Mouse (Mus musculus) T-helper 17 cell (primary cell): Measurements from ENCODE around the gene Bahcc1.

Source experiments
- in situ Hi-C, 2 experiments: fragments of 300-600 bp; cut with MboI, MseI; formaldehyde crosslinking; loops; 1 replicate in 1 of 2; 2 replicates in 1 of 2; pipeline ENCODE4 v1.15.1; 2025; ENCODE audit warnings: high pct_unique_total_duplicates in 2 of 2

The Bahcc1 gene

GRCm38 (mm10) chr11:120228911-120229437 lies 3.8 kb upstream of the Bahcc1 start:
- in situ Hi-C loops = no loop called here

- in situ Hi-C loops = no loop called here
Observed at GRCm38 (mm10) chr11:120229861-120230751, 2.6 kb upstream of the Bahcc1 start.

- in situ Hi-C loops = no loop called here
Observed at GRCm38 (mm10) chr11:120230841-120231370, 1.8 kb upstream of the Bahcc1 start.

GRCm38 (mm10) chr11:120231379-120231778 lies 1.4 kb upstream of the Bahcc1 start:
- in situ Hi-C loops = no loop called here

- in situ Hi-C loops = no loop called here
Observed at GRCm38 (mm10) chr11:120233441-120234135, 841 bp downstream of the Bahcc1 start.

- in situ Hi-C loops = no loop called here
Observed at GRCm38 (mm10) chr11:120234136-120234775, 1.5 kb downstream of the Bahcc1 start.

GRCm38 (mm10) chr11:120234776-120235181 lies 2.0 kb downstream of the Bahcc1 start:
- in situ Hi-C loops = no loop called here

GRCm38 (mm10) chr11:120235385-120236113 lies 2.8 kb downstream of the Bahcc1 start:
- in situ Hi-C loops = no loop called here

GRCm38 (mm10) chr11:120236114-120236437 lies 3.3 kb downstream of the Bahcc1 start:
- in situ Hi-C loops = no loop called here

- in situ Hi-C loops = no loop called here
Observed at GRCm38 (mm10) chr11:120236438-120237165, 3.9 kb downstream of the Bahcc1 start.

- in situ Hi-C loops = no loop called here
Observed at GRCm38 (mm10) chr11:120237166-120238131, 4.7 kb downstream of the Bahcc1 start.

- in situ Hi-C loops = no loop called here
Observed at GRCm38 (mm10) chr11:120238306-120238705, 5.6 kb downstream of the Bahcc1 start.

- in situ Hi-C loops = no loop called here
Observed at GRCm38 (mm10) chr11:120238751-120239359, 6.1 kb downstream of the Bahcc1 start.

- in situ Hi-C loops = no loop called here
Observed at GRCm38 (mm10) chr11:120239581-120239991, 6.8 kb downstream of the Bahcc1 start.

GRCm38 (mm10) chr11:120240206-120240605 lies 7.5 kb downstream of the Bahcc1 start:
- in situ Hi-C loops = no loop called here

- in situ Hi-C loops = no loop called here
Observed at GRCm38 (mm10) chr11:120240941-120241890, 8.5 kb downstream of the Bahcc1 start.

GRCm38 (mm10) chr11:120241981-120242725 lies 9.4 kb downstream of the Bahcc1 start:
- in situ Hi-C loops = no loop called here
